Mouse (Mus musculus): ENCODE data around the gene 1600014C10Rik. TPM values are rescaled to one million over a fixed set of nuclear protein-coding genes. Genes with fewer than 3 reads are reported as not detected.

The 1600014C10Rik gene
- polyA plus RNA-seq, 1 experiment: 14.1 TPM

- no peak overlapping the region for H3K4me3 ChIP-seq (ENCODE audit: extremely low read depth, insufficient read depth, insufficient read length)
- no peak overlapping the region for H3K27ac ChIP-seq (ENCODE audit: insufficient read depth, low read length)
- 47% methylated on average over 8 of the region's 8 CpGs for WGBS
Measured at GRCm38 (mm10) chr7:38230285-38230684, 47.3 kb downstream of the 1600014C10Rik start.

DNA sequence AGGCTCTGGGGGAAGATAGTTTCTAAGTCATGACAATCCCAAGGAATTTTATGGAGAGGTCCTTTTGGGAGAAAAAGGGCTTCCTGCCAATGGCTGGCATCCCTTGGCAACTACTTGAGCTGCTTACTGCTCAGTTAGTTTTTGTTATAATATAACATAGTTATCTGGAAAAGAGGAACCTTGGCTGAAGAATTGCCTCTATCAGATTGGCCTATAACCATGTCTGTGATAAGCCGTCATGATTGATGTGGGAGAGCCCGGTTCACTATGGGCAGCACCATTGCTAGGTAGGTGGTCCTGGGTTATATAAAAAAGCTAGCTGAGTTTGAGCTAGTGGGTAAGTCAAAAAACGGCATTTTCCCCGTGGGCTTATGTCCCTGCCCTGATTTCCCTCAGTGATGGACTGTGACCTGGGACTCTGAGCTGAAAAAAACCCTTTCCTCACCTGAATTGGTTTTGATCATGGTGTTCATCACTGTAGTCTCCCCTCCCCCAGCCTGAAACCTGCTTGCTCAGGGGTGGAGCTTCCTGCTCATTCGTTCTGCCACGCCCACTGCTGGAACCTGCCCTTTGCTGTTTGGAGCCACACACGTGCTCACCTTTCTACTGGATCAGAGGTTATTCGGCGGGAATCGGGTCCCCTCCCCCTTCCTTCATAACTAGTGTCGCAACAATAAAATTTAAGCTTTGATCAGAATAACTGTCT lies 53.5 kb downstream of the 1600014C10Rik start:
- no peak for DNase-seq (ENCODE audit: low read depth in 1 of 2, low spot score in 2 of 2)

More at GRCm38 (mm10) chr7:38230285-38230684, 47.3 kb downstream of the 1600014C10Rik start:
- no peak for TF ChIP-seq POLR2A (IDR thresholded peaks at IDR 0.05; ENCODE audit: low read depth, low read length)
- no peak for TF ChIP-seq CTCF (IDR thresholded peaks at IDR 0.05; ENCODE audit: extremely low read depth, insufficient read depth, insufficient read length, insufficient replicate concordance)
- H3K27me3 ChIP-seq (ENCODE audit: control insufficient read depth, insufficient read depth, low read length): no peaks in the 10 kb centered on the region
- peaks cover 11% of the 10 kb centered on the region; the same call in 1 of the 2 replicates for H3K4me1 ChIP-seq (ENCODE audit: control insufficient read depth, insufficient read depth, insufficient read length)
- no peaks in the 10 kb centered on the region for H3K36me3 ChIP-seq (ENCODE audit: control insufficient read depth, insufficient read depth, low read length)
- DNase-seq (ENCODE audit: low read depth in 1 of 2, low spot score in 2 of 2): no peak

GRCm38 (mm10) chr7:38237140-38237539 lies 54.1 kb downstream of the 1600014C10Rik start:
- TF ChIP-seq CTCF (IDR thresholded peaks at IDR 0.05; ENCODE audit: extremely low read depth, insufficient read depth, insufficient read length, insufficient replicate concordance): no peak
- TF ChIP-seq POLR2A (IDR thresholded peaks at IDR 0.05; ENCODE audit: low read depth, low read length): no peak
- Histone ChIP-seq H3K4me3 (ENCODE audit: extremely low read depth, insufficient read depth, insufficient read length) (no peak overlapping the region), H3K27ac (ENCODE audit: insufficient read depth, low read length) (no peak overlapping the region), H3K4me1 (ENCODE audit: control insufficient read depth, insufficient read depth, insufficient read length) (no peaks in the 10 kb centered on the region), H3K27me3 (ENCODE audit: control insufficient read depth, insufficient read depth, low read length) (no peaks in the 10 kb centered on the region), H3K36me3 (ENCODE audit: control insufficient read depth, insufficient read depth, low read length) (no peaks in the 10 kb centered on the region)
- DNase-seq (ENCODE audit: low read depth in 1 of 2, low spot score in 2 of 2): no peak

More for the DNA sequence above, 53.5 kb downstream of the 1600014C10Rik start:
- no peak overlapping the region for H3K4me3 ChIP-seq (ENCODE audit: extremely low read depth, insufficient read depth, insufficient read length)
- no peaks in the 10 kb centered on the region for H3K4me1 ChIP-seq (ENCODE audit: control insufficient read depth, insufficient read depth, insufficient read length)
- TF ChIP-seq CTCF (IDR thresholded peaks at IDR 0.05; ENCODE audit: extremely low read depth, insufficient read depth, insufficient read length, insufficient replicate concordance) (no peak), POLR2A (IDR thresholded peaks at IDR 0.05; ENCODE audit: low read depth, low read length) (no peak)
- H3K36me3 ChIP-seq (ENCODE audit: control insufficient read depth, insufficient read depth, low read length): no peaks in the 10 kb centered on the region
- H3K27me3 ChIP-seq (ENCODE audit: control insufficient read depth, insufficient read depth, low read length): no peaks in the 10 kb centered on the region
- no peak overlapping the region for H3K27ac ChIP-seq (ENCODE audit: insufficient read depth, low read length)
- WGBS: 44% methylated on average over 11 of the region's 11 CpGs

DNA sequence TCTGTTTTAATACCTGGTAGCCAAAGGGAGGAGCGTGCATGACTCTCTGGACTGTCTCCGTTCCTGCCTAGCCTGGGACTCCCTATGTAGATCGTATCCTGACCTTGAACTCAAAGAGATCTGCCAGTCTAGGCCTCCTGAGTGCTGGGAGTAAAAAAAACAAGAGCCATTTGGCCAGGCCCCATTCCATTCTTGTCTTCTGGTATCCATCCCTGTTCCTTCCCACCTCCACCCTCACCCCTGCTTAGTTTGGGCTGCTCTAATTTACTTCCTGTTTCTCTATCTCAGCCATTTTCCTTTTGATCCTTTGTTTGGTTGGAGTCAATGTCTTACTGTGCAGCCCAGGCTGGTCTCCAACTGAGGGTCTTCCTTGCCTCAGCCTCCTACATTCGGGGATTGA lies 59.4 kb downstream of the 1600014C10Rik start:
- Histone ChIP-seq H3K4me3 (ENCODE audit: extremely low read depth, insufficient read depth, insufficient read length) (no peak overlapping the region), H3K27me3 (ENCODE audit: control insufficient read depth, insufficient read depth, low read length) (no peaks in the 10 kb centered on the region), H3K4me1 (ENCODE audit: control insufficient read depth, insufficient read depth, insufficient read length) (no peaks in the 10 kb centered on the region), H3K27ac (ENCODE audit: insufficient read depth, low read length) (no peak overlapping the region), H3K36me3 (ENCODE audit: control insufficient read depth, insufficient read depth, low read length) (no peaks in the 10 kb centered on the region)
- DNase-seq (ENCODE audit: low read depth in 1 of 2, low spot score in 2 of 2): no peak
- 85% methylated on average over 4 of the region's 4 CpGs for WGBS
- no peak for TF ChIP-seq POLR2A (IDR thresholded peaks at IDR 0.05; ENCODE audit: low read depth, low read length)

Other genes with a start within 250 kb of the 1600014C10Rik start
- 5.3 and 7.4 TPM in 2 replicates for gene Uri1, start 159.7 kb upstream of the 1600014C10Rik start, polyA plus RNA-seq (2012; rRNA removed)
- gene Ccne1, start 75.7 kb upstream of the 1600014C10Rik start, polyA plus RNA-seq (2012; rRNA removed): 9.1 and 21.1 TPM in 2 replicates
- gene Plekhf1, start 44.8 kb downstream of the 1600014C10Rik start, polyA plus RNA-seq (2012; rRNA removed): 1.6 TPM in 2 replicates
- gene Pop4, start 88.2 kb downstream of the 1600014C10Rik start, polyA plus RNA-seq (2012; rRNA removed): 4.0 and 5.1 TPM in 2 replicates

Data from spleen, adult 2 months (tissue).